Mouse (Mus musculus): ENCODE measurements around the gene Cpm. TPM values are rescaled to one million over a fixed set of nuclear protein-coding genes. Genes with fewer than 3 reads are reported as not detected.
A peak's percentile ranks its signal among the peaks of the same experiment; 100 is the strongest.

Gene Cpm
- polyA plus RNA-seq, 1 experiment from 2014 or later: 5.0 TPM

DNA sequence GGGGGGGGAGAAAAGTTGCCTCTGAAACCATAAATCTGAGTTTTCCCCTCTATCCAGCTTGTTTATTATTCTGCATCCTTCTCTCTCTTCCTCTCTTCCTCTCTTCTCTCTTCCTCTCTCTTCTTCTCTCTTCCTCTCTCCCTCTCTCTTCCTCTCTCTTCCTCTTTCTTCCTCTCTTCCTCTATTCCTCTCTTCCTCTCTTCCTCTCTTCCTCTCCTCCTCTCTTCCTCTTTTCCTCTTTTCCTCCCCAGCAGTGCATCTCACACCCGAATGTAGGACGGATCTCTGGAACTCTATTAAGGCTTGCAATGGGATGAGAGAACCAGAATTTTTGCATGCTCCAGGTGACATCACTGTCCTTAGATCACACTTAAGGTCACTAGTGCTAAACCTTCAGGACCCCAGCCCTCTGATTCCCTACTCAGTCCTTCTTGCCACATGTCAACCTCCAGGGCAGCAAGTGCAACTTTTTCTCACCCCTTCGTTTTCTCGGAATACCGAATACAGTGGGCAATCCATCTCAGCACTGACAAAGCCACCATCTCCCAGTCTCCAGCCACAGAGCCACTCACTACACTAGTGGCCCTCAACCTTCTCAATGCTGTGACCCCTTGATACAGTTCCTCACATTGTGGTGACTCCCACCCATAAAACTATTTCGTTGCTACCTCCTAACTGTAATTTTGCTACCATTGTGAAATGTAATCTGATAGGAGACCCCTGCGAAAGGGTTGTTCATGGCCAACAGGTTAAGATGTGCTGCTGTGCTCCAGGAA is 2.3 kb upstream of the Cpm start:
- 84% methylated on average over 7 of the region's 7 CpGs for WGBS
- no peaks in the 10 kb centered on the region for H3K9me3 ChIP-seq (ENCODE audit: control insufficient read depth, low read length)
- ATAC-seq (replicated peaks; ENCODE audit: low FRiP score): no peak

GRCm38 (mm10) chr10:117627616-117627930 is 1.7 kb upstream of the Cpm start:
- peaks cover 37% of the 10 kb centered on the region for H3K27me3 ChIP-seq (ENCODE audit: control insufficient read depth, insufficient read depth, low read length)

More for the DNA sequence above, 2.3 kb upstream of the Cpm start:
- H3K4me1 ChIP-seq (replicated peaks; ENCODE audit: control insufficient read depth, insufficient read depth, low read length): peaks cover 7% of the 10 kb centered on the region; the same call in 1 of the 2 replicates
- no peak overlapping the region for H3K4me3 ChIP-seq (ENCODE audit: low read depth, low read length)
- no peak overlapping the region for H3K27ac ChIP-seq (ENCODE audit: low read depth, low read length)
- no peak overlapping the region for H3K9ac ChIP-seq (ENCODE audit: low read length)
- no peak for DNase-seq (ENCODE audit: low spot score)
- no peak overlapping the region for H3K4me2 ChIP-seq (ENCODE audit: low read depth, low read length, severe bottlenecking)
- peaks cover 37% of the 10 kb centered on the region for H3K27me3 ChIP-seq (ENCODE audit: control insufficient read depth, insufficient read depth, low read length)
- H3K36me3 ChIP-seq (ENCODE audit: control insufficient read depth, insufficient read depth, low read length): no peaks in the 10 kb centered on the region

GRCm38 (mm10) chr10:117627949-117628348 is 1.4 kb upstream of the Cpm start:
- Histone ChIP-seq H3K9ac (ENCODE audit: low read length) (no peak overlapping the region), H3K27me3 (ENCODE audit: control insufficient read depth, insufficient read depth, low read length) (peaks cover 37% of the 10 kb centered on the region), H3K4me1 (replicated peaks; ENCODE audit: control insufficient read depth, insufficient read depth, low read length) (peaks cover 7% of the 10 kb centered on the region; the same call in 1 of the 2 replicates), H3K27ac (ENCODE audit: low read depth, low read length) (no peak overlapping the region), H3K36me3 (ENCODE audit: control insufficient read depth, insufficient read depth, low read length) (no peaks in the 10 kb centered on the region), H3K9me3 (ENCODE audit: control insufficient read depth, low read length) (no peaks in the 10 kb centered on the region), H3K4me3 (ENCODE audit: low read depth, low read length) (no peak overlapping the region), H3K4me2 (ENCODE audit: low read depth, low read length, severe bottlenecking) (no peak overlapping the region)
- WGBS: 39% methylated on average over 6 of the region's 6 CpGs
- DNase-seq (ENCODE audit: low spot score) (no peak), ATAC-seq (replicated peaks; ENCODE audit: low FRiP score) (no peak)

More at GRCm38 (mm10) chr10:117627616-117627930, 1.7 kb upstream of the Cpm start:
- Histone ChIP-seq H3K4me1 (replicated peaks; ENCODE audit: control insufficient read depth, insufficient read depth, low read length) (peaks cover 7% of the 10 kb centered on the region; the same call in 1 of the 2 replicates), H3K27ac (ENCODE audit: low read depth, low read length) (no peak overlapping the region), H3K36me3 (ENCODE audit: control insufficient read depth, insufficient read depth, low read length) (no peaks in the 10 kb centered on the region), H3K4me3 (ENCODE audit: low read depth, low read length) (no peak overlapping the region), H3K9me3 (ENCODE audit: control insufficient read depth, low read length) (no peaks in the 10 kb centered on the region), H3K9ac (ENCODE audit: low read length) (no peak overlapping the region), H3K4me2 (ENCODE audit: low read depth, low read length, severe bottlenecking) (no peak overlapping the region)
- DNase-seq (ENCODE audit: low spot score) (no peak), ATAC-seq (replicated peaks; ENCODE audit: low FRiP score) (no peak)
- 60% methylated on average over 7 of the region's 7 CpGs for WGBS

DNA sequence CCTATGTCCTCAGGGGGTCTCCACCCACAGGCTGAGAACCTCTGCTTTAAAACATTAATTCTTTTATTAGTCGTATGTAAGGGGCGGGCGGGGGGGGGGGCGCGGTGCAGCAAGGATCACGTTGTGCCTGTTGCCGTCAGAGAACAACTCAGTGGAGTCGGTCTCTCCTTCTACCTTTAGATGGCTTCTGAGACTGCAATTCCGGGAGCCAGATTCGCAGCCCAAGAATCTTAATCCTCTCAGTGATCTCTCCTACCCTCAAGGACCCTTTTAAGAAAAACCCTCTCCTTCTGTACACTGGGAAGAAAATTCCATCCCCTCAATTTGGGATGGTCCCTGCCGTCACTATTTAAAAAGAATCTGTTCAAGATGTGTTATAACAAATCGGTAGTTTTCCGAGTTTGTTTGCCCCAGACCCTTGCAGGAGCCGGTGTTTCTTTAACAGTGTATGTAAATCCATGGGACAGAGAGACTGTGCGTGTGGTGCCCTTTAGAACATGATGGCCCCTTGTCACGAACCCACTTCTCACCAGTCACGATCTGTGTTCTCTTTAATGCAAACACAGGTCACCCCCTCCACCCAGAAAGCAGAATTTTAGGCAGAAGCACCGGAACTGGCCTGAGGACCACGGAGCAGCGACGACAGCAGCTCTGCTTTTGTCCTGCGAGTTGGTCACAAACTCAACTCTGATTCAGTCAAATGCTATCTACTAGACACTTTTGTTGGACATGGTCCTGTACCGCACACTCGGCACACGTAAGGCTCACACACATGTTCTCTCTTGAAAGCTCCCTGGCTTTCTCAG is 734 bp upstream of the Cpm start:
- peak overlapping the region; percentile 51 for H3K4me3 ChIP-seq (ENCODE audit: low read depth, low read length)
- peak overlapping the region; percentile 88 for H3K4me2 ChIP-seq (ENCODE audit: low read depth, low read length, severe bottlenecking)
- H3K9me3 ChIP-seq (ENCODE audit: control insufficient read depth, low read length): no peaks in the 10 kb centered on the region
- peaks cover 37% of the 10 kb centered on the region for H3K27me3 ChIP-seq (ENCODE audit: control insufficient read depth, insufficient read depth, low read length)
- ATAC-seq (replicated peaks; ENCODE audit: low FRiP score) (peak; percentile 39), DNase-seq (ENCODE audit: low spot score) (no peak)
- no peaks in the 10 kb centered on the region for H3K36me3 ChIP-seq (ENCODE audit: control insufficient read depth, insufficient read depth, low read length)
- 1% methylated on average over 25 of the region's 25 CpGs for whole genome bisulfite sequencing
- H3K4me1 ChIP-seq (replicated peaks; ENCODE audit: control insufficient read depth, insufficient read depth, low read length): peaks cover 7% of the 10 kb centered on the region; the same call in 1 of the 2 replicates
- H3K27ac ChIP-seq (ENCODE audit: low read depth, low read length): no peak overlapping the region
- peak overlapping the region; percentile 39 for H3K9ac ChIP-seq (ENCODE audit: low read length)

GRCm38 (mm10) chr10:117630176-117630575 is 876 bp downstream of the Cpm start:
- no peak for DNase-seq (ENCODE audit: low spot score)
- Histone ChIP-seq H3K4me1 (replicated peaks; ENCODE audit: control insufficient read depth, insufficient read depth, low read length) (peaks cover 7% of the 10 kb centered on the region; the same call in 1 of the 2 replicates), H3K9me3 (ENCODE audit: control insufficient read depth, low read length) (no peaks in the 10 kb centered on the region), H3K27me3 (ENCODE audit: control insufficient read depth, insufficient read depth, low read length) (peaks cover 37% of the 10 kb centered on the region), H3K36me3 (ENCODE audit: control insufficient read depth, insufficient read depth, low read length) (no peaks in the 10 kb centered on the region), H3K27ac (ENCODE audit: low read depth, low read length) (no peak overlapping the region), H3K4me2 (ENCODE audit: low read depth, low read length, severe bottlenecking) (peak overlapping the region; percentile 88; the same call in 1 of the 2 replicates), H3K9ac (ENCODE audit: low read length) (no peak overlapping the region), H3K4me3 (ENCODE audit: low read depth, low read length) (no peak overlapping the region)
- no peak for ATAC-seq (replicated peaks; ENCODE audit: low FRiP score)
- 27% methylated on average over 8 of the region's 8 CpGs for WGBS

- Histone ChIP-seq H3K9me3 (ENCODE audit: control insufficient read depth, low read length) (no peaks in the 10 kb centered on the region), H3K4me2 (ENCODE audit: low read depth, low read length, severe bottlenecking) (no peak overlapping the region), H3K4me1 (replicated peaks; ENCODE audit: control insufficient read depth, insufficient read depth, low read length) (peaks cover 7% of the 10 kb centered on the region; the same call in 1 of the 2 replicates), H3K4me3 (ENCODE audit: low read depth, low read length) (no peak overlapping the region), H3K9ac (ENCODE audit: low read length) (no peak overlapping the region), H3K27ac (ENCODE audit: low read depth, low read length) (no peak overlapping the region), H3K36me3 (ENCODE audit: control insufficient read depth, insufficient read depth, low read length) (no peaks in the 10 kb centered on the region), H3K27me3 (ENCODE audit: control insufficient read depth, insufficient read depth, low read length) (peaks cover 37% of the 10 kb centered on the region)
- DNase-seq (ENCODE audit: low spot score): no peak
- 62% methylated on average over 2 of the region's 2 CpGs for WGBS
- ATAC-seq (replicated peaks; ENCODE audit: low FRiP score): no peak
Observed at GRCm38 (mm10) chr10:117630810-117631209, 1.5 kb downstream of the Cpm start.

DNA sequence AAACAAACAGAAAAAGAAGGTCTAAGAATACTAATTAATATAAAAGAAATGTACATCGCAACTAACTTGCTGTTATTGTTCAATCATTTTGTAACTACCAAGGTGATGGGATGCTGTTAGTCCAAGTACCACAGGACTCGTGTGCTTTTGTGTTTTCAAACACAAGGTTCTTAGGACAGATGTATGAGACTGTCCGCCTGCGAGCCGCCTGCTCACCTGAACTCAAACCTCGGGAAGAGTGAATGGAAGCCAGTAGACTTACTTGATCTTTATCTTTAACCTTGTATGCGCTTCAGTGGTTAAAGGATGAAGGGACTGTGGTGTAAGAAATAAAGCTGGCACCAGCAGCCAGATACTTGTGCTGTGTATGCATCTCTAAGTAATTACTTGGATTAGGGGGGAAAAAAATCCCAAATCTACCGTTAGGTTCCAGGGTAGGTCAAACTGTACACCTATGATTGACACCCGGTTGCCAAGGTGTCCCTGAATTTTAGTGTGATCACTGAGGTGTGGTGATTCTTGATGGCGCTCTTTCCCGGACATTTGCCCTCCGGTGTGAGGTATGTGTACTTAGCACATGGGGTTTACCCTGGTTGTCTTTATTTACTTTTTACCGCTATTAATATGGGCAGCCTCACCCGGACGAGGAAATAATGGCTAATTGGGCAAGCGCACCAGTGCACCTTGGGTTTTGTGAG is 2.4 kb downstream of the Cpm start:
- Histone ChIP-seq H3K9me3 (ENCODE audit: control insufficient read depth, low read length) (no peaks in the 10 kb centered on the region), H3K4me1 (replicated peaks; ENCODE audit: control insufficient read depth, insufficient read depth, low read length) (peaks cover 7% of the 10 kb centered on the region; the same call in 1 of the 2 replicates), H3K27me3 (ENCODE audit: control insufficient read depth, insufficient read depth, low read length) (peaks cover 37% of the 10 kb centered on the region), H3K27ac (ENCODE audit: low read depth, low read length) (no peak overlapping the region), H3K4me2 (ENCODE audit: low read depth, low read length, severe bottlenecking) (no peak overlapping the region), H3K4me3 (ENCODE audit: low read depth, low read length) (no peak overlapping the region), H3K36me3 (ENCODE audit: control insufficient read depth, insufficient read depth, low read length) (no peaks in the 10 kb centered on the region), H3K9ac (ENCODE audit: low read length) (no peak overlapping the region)
- WGBS: 88% methylated on average over 16 of the region's 16 CpGs
- DNase-seq (ENCODE audit: low spot score): no peak
- no peak for ATAC-seq (replicated peaks; ENCODE audit: low FRiP score)

DNA sequence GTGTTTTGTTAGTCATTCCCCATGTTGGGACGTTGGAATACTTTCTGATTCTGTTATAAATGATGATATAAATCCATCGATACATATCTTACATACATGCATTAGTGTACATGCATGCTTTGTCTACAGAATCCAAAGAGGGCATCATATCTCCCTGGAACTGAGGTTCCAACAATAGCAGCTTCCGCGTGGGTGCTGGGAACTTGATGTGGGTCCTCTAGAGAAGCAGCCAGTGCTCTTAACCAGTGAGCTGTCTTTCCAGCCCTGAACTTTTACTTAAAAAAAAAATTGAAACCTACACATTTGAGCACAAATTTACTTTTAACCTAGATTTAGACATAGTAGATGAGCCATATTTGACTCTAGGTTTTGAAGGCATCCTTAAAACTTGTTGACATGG is 3.1 kb downstream of the Cpm start:
- Histone ChIP-seq H3K4me1 (replicated peaks; ENCODE audit: control insufficient read depth, insufficient read depth, low read length) (peaks cover 7% of the 10 kb centered on the region; the same call in 1 of the 2 replicates), H3K4me2 (ENCODE audit: low read depth, low read length, severe bottlenecking) (no peak overlapping the region), H3K27ac (ENCODE audit: low read depth, low read length) (no peak overlapping the region), H3K36me3 (ENCODE audit: control insufficient read depth, insufficient read depth, low read length) (no peaks in the 10 kb centered on the region), H3K4me3 (ENCODE audit: low read depth, low read length) (no peak overlapping the region), H3K27me3 (ENCODE audit: control insufficient read depth, insufficient read depth, low read length) (peaks cover 33% of the 10 kb centered on the region), H3K9me3 (ENCODE audit: control insufficient read depth, low read length) (no peaks in the 10 kb centered on the region), H3K9ac (ENCODE audit: low read length) (no peak overlapping the region)
- DNase-seq (ENCODE audit: low spot score) (no peak), ATAC-seq (replicated peaks; ENCODE audit: low FRiP score) (no peak)
- WGBS: 91% methylated on average over 4 of the region's 4 CpGs
